Mouse (Mus musculus) limb, embryonic 14.5 days (tissue): ENCODE measurements around the gene Serhl. TPM values are rescaled to one million over a fixed set of nuclear protein-coding genes. Genes with fewer than 3 reads are reported as not detected.

Experiments used
- ATAC-seq: fragments of 200-750 bp; cut with Nextera tagmentation; 2 replicates; pipeline ENCODE4 v1.8.0; 2017; ENCODE audit warnings: low read depth, moderate number of reproducible peaks, moderate TSS enrichment; ENCODE audit not compliant: low FRiP score
- DNase-seq: peaks from one replicate; pipeline ENCODE4 v3.0.0-alpha.2; 2015; ENCODE audit warnings: low spot score
- H3K27ac ChIP-seq: fragments of 300-500 bp; sonication (generic); replicated peaks from 2 replicates; pipeline ENCODE4 v1.5.1; 2014; ENCODE audit warnings: low read depth, mild to moderate bottlenecking, low read length, moderate library complexity, mixed read lengths
- H3K27me3 ChIP-seq: fragments of 300-500 bp; sonication (generic); 2 replicates; pipeline ENCODE4 v1.6.1; 2014; ENCODE audit warnings: low read length, mixed read lengths; ENCODE audit not compliant: control insufficient read depth, insufficient read depth
- H3K36me3 ChIP-seq: fragments of 300-500 bp; sonication (generic); 2 replicates; pipeline ENCODE4 v1.6.1; 2014; ENCODE audit warnings: mild to moderate bottlenecking, low read length, moderate library complexity, mixed read lengths; ENCODE audit not compliant: control insufficient read depth, insufficient read depth
- H3K4me1 ChIP-seq: fragments of 300-500 bp; sonication (generic); 2 replicates; pipeline ENCODE4 v1.6.1; 2014; ENCODE audit warnings: antibody characterized with exemption, low read length, mixed read lengths; ENCODE audit not compliant: control insufficient read depth, insufficient read depth
- H3K4me2 ChIP-seq: fragments of 300-500 bp; sonication (generic); replicated peaks from 2 replicates; pipeline ENCODE4 v1.6.1; 2014; ENCODE audit warnings: low read depth, mild to moderate bottlenecking, low read length, moderate library complexity; ENCODE audit not compliant: severe bottlenecking
- H3K4me3 ChIP-seq: fragments of 300-500 bp; sonication (generic); replicated peaks from 2 replicates; pipeline ENCODE4 v1.5.1; 2014; ENCODE audit warnings: low read length
- H3K9ac ChIP-seq: fragments of 300-500 bp; sonication (generic); 2 replicates; pipeline ENCODE4 v1.6.1; 2014; ENCODE audit warnings: mild to moderate bottlenecking, low read depth, low read length, moderate library complexity; ENCODE audit not compliant: severe bottlenecking
- H3K9me3 ChIP-seq: fragments of 300-500 bp; sonication (generic); 2 replicates; pipeline ENCODE4 v1.6.1; 2016; ENCODE audit warnings: low read length; ENCODE audit not compliant: control insufficient read depth
- POLR2A ChIP-seq: fragments of 200-500 bp; IDR thresholded peaks from 2 replicates; pipeline ENCODE4 v1.8.0; 2012; ENCODE audit warnings: inconsistent platforms, mild to moderate bottlenecking, moderate library complexity, borderline replicate concordance; ENCODE audit not compliant: insufficient read depth, insufficient read length; ENCODE audit errors: extremely low read depth
- WGBS: fragments of 180-500 bp; shearing (Covaris S2); extraction: QIAGEN DNeasy Blood & Tissue Kit; methylation state at CpG from one replicate; pipeline ENCODE4 v1.1.7; 2014; 5-methylcytosine and 5-hydroxymethylcytosine counted together
- polyA plus RNA-seq, 2 experiments: library from polyadenylated mRNA; depleted of rRNA in 1 of 2; stranded (reverse) in 1 of 2; unstranded in 1 of 2; fragments of >200 nt; fragmentation: Nextera tagmentation in 1 of 2; extraction: Ambion mirVana in 1 of 2; gene quantifications; 2 replicates each; pipeline versions ENCODE4 v1.2.1 to v1.2.3; 2012 to 2014

The Serhl gene
- polyA plus RNA-seq, 2 experiments = 62.7 to 68.2 TPM

DNA sequence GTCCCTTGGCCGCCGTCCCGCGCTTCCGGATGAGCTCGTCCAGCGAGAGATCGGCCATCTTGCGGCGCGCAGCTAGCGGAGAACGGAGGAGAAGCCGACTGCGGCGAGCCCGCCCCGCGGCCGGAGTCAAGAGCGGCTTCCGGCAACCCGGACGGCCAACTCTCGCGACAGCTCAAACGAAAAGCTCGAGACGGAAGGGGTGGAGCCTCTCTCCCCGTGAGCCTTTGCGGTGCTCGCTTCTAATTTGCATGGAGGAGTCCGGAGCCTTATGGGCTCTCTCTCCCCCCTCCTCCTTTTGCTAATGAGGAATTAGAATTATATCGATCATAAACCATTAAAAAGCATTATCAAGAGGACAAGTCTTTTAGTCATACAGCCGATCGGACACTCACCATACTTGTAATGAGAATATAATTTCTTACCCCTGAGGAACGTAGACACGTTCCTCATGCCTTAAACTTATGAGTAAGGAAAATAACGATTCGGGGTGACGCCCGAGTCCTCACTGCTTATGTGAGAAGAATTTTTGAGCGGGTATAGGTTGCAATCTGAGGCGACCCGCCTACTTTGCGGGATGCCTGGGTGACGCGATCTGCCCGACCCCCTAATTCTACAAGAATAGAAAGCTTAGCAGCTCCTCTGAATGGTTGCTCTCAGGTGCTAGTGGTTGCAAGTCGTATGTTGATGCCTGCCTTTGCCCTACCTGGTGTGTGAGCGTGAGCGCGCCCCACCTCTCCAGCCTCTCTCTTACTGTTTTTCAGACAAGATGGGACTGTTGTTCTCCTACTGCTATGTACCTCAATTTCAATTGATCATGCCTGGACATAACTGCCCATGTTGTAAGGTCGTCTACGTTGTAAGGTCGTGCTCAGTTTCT, 60.1 kb downstream of the Serhl start, which contains the start of gene Poldip3:
Gene Poldip3 (minus strand): TSS at position 189 of the 877 bp plus-strand sequence.
- peak within 1 kb of the TSS; percentile 93 for H3K4me3 ChIP-seq
- peaks cover 7% of the 10 kb centered on the region for H3K4me1 ChIP-seq
- peak; percentile 97; the same call in 1 of the 2 replicates for TF ChIP-seq POLR2A
- DNase-seq (peak; percentile 98), ATAC-seq (peak; percentile 94)
- peak within 1 kb of the TSS; percentile 98 for H3K27ac ChIP-seq
- no peaks in the 10 kb centered on the region for H3K27me3 ChIP-seq
- under 1% methylated on average over 50 of the region's 56 CpGs for WGBS
- H3K4me2 ChIP-seq = peak within 1 kb of the TSS; percentile 82
- peaks cover 30% of the 10 kb centered on the region for H3K36me3 ChIP-seq
- H3K9ac ChIP-seq = peak within 1 kb of the TSS; percentile 97
- no peaks in the 10 kb centered on the region for H3K9me3 ChIP-seq

DNA sequence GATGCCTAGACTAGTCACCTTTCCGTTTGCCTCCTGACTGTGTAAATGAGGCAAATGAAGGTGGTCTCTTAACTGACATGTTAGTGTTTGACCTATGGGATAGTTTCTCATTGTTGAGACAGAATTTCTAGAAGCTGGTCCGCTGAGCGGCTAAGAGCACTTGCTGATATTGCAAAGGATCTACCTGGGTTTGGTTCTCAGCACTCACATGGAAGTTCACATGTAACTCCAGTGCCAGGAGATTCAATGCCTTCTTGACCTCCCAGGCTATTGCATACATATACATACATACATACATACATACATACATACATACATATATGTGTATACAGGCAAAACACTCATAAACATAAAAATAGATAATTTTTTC, 60.8 kb downstream of the Serhl start:
- Histone ChIP-seq H3K4me1 (peaks cover 7% of the 10 kb centered on the region), H3K27me3 (no peaks in the 10 kb centered on the region), H3K4me3 (peak overlapping the region; percentile 93; the same call in 1 of the 2 replicates), H3K9ac (peak overlapping the region; percentile 97), H3K9me3 (no peaks in the 10 kb centered on the region), H3K4me2 (peak overlapping the region; percentile 82), H3K36me3 (peaks cover 28% of the 10 kb centered on the region), H3K27ac (peak overlapping the region; percentile 98)
- ATAC-seq (no peak), DNase-seq (no peak)
- 17% methylated on average over 3 of the region's 3 CpGs for WGBS
- no peak for TF ChIP-seq POLR2A

GRCm38 (mm10) chr15:83150694-83151093, 61.4 kb downstream of the Serhl start:
- Histone ChIP-seq H3K4me2 (no peak overlapping the region), H3K27me3 (no peaks in the 10 kb centered on the region), H3K27ac (no peak overlapping the region), H3K4me3 (no peak overlapping the region), H3K4me1 (peaks cover 7% of the 10 kb centered on the region), H3K36me3 (peaks cover 22% of the 10 kb centered on the region), H3K9ac (no peak overlapping the region), H3K9me3 (no peaks in the 10 kb centered on the region)
- no peak for ATAC-seq
- 92% methylated on average over 4 of the region's 4 CpGs for whole genome bisulfite sequencing
- TF ChIP-seq POLR2A = no peak
- DNase-seq = no peak

- H3K36me3 ChIP-seq = peaks cover 33% of the 10 kb centered on the region
- H3K27ac ChIP-seq = no peak overlapping the region
- TF ChIP-seq POLR2A = no peak
- 93% methylated on average over 7 of the region's 7 CpGs for WGBS
- no peak overlapping the region for H3K4me3 ChIP-seq
- no peak for DNase-seq
- no peak for ATAC-seq
- H3K27me3 ChIP-seq = no peaks in the 10 kb centered on the region
- no peak overlapping the region for H3K4me2 ChIP-seq
- H3K9me3 ChIP-seq = no peaks in the 10 kb centered on the region
- no peaks in the 10 kb centered on the region; the same call in 1 of the 2 replicates for H3K4me1 ChIP-seq
- no peak overlapping the region for H3K9ac ChIP-seq
These were observed 65.0 kb downstream of the Serhl start for GRCm38 (mm10) chr15:83154309-83154708.

DNA sequence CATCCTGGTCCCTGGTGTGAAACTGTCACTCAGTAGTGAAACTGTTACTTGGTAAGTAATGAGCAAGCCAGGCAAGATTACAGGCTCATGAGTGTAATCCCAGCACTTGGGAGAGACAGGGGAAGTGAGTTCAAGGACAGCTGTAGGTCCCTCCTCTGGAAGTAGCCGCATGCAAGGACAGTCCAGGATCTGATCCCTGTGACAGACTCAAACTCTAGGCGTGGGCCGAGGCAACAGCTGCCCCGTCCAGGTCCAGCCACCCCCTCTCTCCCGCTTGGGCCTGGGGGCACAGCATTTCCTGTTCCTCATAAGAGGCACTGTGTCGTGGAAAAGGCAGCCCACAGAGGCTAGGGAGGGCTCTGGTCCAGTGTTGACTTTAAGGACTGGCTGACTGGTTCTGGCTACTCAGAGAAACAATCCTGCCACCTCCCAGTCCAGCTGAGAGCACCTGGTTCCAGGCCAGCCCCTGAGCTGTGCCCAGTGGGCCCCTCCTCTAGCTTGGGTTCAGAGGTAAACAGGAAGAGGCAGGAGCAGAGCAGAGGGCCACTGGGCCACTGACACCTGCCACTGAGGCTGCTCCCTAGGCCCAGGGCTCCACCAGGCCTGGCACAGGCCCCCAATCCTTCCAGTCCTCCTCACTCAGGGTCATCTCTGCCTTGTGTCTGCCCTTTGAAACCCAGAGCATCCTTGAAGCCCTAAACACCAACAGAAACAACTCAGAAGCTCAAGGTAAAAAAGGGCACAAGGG, 66.5 kb downstream of the Serhl start:
- H3K4me1 ChIP-seq = no peaks in the 10 kb centered on the region
- no peak for DNase-seq
- no peak for TF ChIP-seq POLR2A
- no peak overlapping the region for H3K27ac ChIP-seq
- WGBS = 66% methylated on average over 6 of the region's 6 CpGs
- peaks cover 48% of the 10 kb centered on the region for H3K36me3 ChIP-seq
- no peaks in the 10 kb centered on the region for H3K9me3 ChIP-seq
- no peak overlapping the region for H3K4me2 ChIP-seq
- H3K9ac ChIP-seq = no peak overlapping the region
- no peak overlapping the region for H3K4me3 ChIP-seq
- ATAC-seq = no peak
- H3K27me3 ChIP-seq = no peaks in the 10 kb centered on the region
